Mouse (Mus musculus): ENCODE measurements around the gene Prmt8.

The Prmt8 gene

DNA sequence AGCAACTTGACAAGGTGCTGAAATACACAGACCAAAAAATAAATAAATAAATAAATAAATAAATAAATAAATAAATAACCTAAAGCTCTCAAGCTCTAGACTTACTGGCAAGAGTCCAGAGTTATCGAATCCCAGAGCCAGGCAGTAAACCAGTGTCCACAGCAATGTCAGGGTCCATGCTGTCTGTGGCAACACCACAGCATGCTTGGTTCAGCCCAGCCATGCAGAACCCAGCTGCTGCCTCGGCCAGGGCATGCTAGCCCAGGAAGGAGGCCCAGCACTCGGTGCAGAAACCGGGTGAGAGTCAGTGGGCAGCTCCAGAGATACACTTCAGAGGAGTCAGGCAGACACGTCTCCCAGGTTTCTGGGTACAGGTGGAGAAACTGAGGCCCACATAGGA, 29.4 kb downstream of the Prmt8 start:
- DNase-seq (ENCODE audit: low read depth, low spot score), result no peak

DNA sequence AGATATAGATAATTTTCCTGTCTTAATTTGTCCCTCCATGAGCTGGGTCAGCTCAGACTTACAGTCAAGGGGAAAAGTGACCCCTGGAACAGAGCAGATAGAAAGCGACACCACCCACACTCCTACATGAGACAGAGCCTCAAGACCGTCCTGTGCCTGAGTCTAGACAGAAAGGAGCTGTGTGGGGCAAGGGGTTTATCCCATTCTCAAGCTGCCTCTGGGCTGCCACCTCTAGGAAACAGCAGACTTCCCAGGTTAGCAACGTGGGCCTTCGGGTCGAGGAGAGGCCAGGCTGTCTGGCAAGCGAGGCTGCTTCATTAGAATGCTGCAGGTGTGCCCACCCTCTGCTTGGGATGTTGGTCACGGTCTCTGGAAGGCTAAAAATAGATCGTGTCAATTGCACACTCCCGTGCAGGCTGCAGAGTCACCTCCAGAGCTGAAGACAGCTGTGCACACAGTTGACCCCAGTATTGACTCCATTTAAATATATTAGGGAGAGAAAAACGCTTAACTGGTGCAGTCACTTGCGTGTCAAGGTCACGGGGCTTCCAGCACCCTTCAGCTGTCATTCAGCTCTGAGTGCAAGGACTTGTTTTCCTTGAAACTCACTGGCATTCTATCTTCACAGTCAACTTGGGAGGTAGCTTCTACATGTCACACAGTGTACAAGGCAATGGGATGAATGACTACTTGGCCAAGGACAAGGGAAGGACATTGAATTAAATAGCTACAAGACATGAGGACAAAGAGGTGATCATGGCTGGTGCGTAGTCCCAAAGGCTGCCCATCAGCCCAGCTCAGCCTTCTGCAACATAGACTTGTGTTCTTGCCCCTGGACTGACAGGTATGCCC, 33.9 kb downstream of the Prmt8 start:
- no peak for DNase-seq (ENCODE audit: low read depth, low spot score)

- DNase-seq (ENCODE audit: low read depth, low spot score), result no peak
Observed at GRCm38 (mm10) chr6:127723126-127723525, 46.1 kb downstream of the Prmt8 start.

DNA sequence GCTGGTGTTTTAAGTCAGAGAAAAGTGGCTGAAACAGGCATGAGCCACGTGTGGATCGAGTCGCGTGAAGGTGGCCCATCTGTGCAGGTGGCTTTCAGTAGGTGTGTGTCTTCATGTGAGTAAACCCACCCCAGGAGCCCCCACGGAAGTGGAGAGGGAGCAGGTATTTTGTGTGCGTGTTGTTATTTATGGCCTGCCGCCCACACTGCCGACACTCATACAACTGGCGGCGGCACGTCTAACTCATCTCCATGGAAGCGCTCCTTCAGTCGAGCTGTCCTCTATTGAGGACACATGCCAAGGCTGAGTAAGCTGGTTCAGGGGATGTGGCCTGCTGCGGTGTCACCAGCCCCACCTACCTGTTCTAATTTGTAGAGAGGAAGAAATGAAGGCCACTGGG, 49.4 kb downstream of the Prmt8 start:
- DNase-seq (ENCODE audit: low read depth, low spot score), result no peak

- DNase-seq (ENCODE audit: low read depth, low spot score), result no peak
Observed at GRCm38 (mm10) chr6:127717239-127718137, 51.8 kb downstream of the Prmt8 start.

- no peak for DNase-seq (ENCODE audit: low read depth, low spot score)
Observed at GRCm38 (mm10) chr6:127715428-127715827, 53.8 kb downstream of the Prmt8 start.

- DNase-seq (ENCODE audit: low read depth, low spot score), result no peak
Observed at GRCm38 (mm10) chr6:127714906-127715305, 54.4 kb downstream of the Prmt8 start.

DNA sequence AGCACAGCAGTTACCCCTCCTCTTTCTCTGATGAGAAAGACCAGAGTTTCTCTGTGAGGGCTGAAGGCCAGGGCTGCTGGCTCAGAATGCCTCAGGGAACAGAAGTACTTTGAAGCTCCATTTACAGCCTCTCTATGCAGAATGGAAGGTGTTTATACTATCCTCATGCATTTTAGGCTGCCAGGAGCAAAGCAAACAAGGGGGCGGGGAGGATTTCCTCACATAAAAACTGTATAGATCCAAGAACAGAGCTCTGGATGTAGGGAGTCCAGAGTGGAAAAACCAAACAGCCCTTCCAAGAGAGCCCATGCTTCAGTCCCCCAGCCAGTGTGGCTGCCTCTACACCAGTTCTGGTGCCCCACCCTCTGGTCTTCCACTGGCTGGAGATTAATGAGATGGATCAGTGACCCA, 61.0 kb downstream of the Prmt8 start:
- no peak for DNase-seq (ENCODE audit: low read depth, low spot score)

- DNase-seq (ENCODE audit: low read depth, low spot score), result no peak
Observed at GRCm38 (mm10) chr6:127701036-127701783, 68.1 kb downstream of the Prmt8 start.

GRCm38 (mm10) chr6:127693681-127694080, 75.6 kb downstream of the Prmt8 start:
- DNase-seq (ENCODE audit: low read depth, low spot score), result no peak

- DNase-seq (ENCODE audit: low read depth, low spot score), result no peak
Observed at GRCm38 (mm10) chr6:127692298-127692697, 77.0 kb downstream of the Prmt8 start.

DNA sequence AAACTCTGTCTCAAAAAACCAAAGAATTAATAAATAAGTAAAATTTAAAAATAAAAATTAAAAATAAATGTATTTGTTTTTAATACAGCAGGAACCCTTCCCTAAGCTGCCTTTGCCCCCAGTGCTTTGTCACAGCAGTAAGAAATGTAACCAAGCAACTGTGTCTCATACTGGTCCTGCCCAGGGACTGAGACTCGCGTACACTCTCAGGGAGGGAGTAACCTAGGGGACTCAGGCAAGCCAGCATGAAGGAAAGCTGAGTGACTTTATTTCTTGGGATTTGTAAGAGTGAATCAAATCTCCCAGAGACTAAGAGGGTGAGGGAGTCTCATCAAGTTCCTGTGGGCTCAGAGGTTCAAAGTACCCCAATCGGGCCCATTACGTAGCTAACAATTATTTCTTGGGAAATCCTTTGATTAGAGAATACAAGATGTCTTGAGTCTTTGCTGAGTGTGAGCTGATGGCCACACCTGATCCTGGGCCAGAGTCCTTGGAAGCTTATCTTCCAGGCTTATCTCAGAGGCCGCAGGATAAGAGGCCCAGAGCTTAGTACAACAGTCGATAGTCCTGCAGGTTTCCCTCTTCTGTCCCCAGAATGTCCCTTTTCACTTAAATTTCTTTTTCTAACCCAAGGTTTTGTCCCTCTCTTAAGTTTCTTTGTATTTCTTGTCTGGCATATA, 82.0 kb downstream of the Prmt8 start:
- DNase-seq (ENCODE audit: low read depth, low spot score), result no peak

- no peak for DNase-seq (ENCODE audit: low read depth, low spot score)
Observed at GRCm38 (mm10) chr6:127684981-127685380, 84.3 kb downstream of the Prmt8 start.

DNA sequence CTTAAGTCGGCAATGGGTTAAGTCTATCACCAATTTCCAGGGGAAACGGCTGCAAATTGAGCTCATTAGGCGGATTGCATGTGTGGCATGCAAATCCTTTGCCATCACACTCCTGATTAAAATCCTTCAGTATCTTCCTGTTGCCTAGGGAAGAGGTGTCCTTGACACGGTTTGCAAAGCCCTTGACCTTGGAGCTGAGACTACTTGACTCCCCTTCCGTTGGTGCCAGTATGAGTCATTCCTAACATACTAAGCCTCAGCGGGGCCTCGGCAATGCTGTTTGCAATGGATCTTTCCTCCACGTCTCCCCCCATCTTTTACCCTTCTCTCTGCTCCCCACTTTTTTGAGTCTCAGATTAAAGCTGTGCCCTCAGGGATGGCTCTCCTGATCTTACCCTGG, 85.7 kb downstream of the Prmt8 start:
- DNase-seq (ENCODE audit: low read depth, low spot score), result no peak

GRCm38 (mm10) chr6:127680784-127681183, 88.5 kb downstream of the Prmt8 start:
- no peak for DNase-seq (ENCODE audit: low read depth, low spot score)

- no peak for DNase-seq (ENCODE audit: low read depth, low spot score)
Observed at GRCm38 (mm10) chr6:127678998-127679397, 90.3 kb downstream of the Prmt8 start.

DNA sequence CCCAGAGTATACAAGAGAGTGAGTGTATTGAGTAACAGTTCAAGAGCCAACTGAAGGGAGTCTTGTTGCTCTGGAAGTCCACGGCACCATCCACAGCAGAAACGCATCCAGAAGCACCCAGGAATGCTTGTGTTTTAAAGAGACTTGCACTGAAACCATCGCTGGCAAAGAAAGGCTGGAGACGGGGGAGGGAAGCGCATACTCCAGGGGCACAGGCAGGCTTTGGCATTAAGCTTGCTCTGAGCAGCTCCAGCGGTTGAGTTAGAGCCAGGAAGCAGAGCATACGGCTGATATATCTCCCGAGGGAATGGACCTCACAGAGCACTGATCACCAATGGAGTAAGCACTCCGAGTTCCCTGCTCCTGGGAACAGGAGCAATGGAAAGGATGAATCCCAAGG, 91.0 kb downstream of the Prmt8 start:
- DNase-seq (ENCODE audit: low read depth, low spot score), result no peak

DNA sequence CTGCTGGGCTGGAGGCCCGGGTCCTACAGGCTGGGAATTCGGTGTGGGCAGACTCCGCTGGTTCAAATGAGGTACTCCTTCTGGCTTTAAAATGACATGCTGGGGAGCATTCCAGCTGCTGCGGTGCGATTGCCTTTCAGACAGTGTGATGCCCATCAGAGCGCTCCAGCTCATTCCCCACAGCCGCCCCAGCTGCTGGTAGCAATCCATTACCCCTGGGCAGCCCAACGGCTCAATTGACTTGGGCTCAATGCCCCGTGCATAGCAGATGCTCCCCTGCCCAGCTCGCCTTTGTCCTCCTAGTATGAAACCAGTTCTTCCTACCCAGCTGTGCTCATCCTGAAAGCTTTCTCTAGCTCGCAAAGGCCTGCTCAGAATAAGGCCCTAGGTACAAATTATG, 92.4 kb downstream of the Prmt8 start:
- no peak for DNase-seq (ENCODE audit: low read depth, low spot score)

GRCm38 (mm10) chr6:127672071-127672470, 97.2 kb downstream of the Prmt8 start:
- no peak for DNase-seq (ENCODE audit: low read depth, low spot score)

- DNase-seq (ENCODE audit: low read depth, low spot score), result no peak
Observed at GRCm38 (mm10) chr6:127670031-127670430, 99.2 kb downstream of the Prmt8 start.

DNA sequence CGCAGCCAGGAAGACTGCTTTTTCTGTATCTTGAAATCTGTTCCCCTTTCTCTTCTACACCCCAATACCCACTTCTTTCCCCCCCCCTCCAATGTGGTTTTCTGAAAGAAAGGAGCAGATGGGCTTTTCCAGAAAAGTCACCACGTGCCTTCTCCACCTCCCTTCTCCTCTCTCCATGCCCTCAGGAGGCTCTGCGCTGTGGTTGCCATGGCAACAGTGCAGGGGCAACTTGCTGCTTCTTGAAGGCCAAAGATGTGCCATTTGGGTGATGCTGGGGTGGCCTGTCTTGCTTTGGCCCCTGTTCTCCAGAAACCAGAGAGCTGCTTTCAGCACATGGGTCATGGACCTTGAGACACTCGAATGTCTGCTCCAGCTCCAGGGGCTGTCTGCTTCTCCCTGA, 100.0 kb downstream of the Prmt8 start:
- no peak for DNase-seq (ENCODE audit: low read depth, low spot score)
